Mouse (Mus musculus): Measurements from ENCODE around the gene Hsd3b5.
"Not testable (repeated sequence)": the region's sequence is repeated elsewhere in the genome, so short reads cannot be mapped to it uniquely, and the experiment has no call there.

DNA sequence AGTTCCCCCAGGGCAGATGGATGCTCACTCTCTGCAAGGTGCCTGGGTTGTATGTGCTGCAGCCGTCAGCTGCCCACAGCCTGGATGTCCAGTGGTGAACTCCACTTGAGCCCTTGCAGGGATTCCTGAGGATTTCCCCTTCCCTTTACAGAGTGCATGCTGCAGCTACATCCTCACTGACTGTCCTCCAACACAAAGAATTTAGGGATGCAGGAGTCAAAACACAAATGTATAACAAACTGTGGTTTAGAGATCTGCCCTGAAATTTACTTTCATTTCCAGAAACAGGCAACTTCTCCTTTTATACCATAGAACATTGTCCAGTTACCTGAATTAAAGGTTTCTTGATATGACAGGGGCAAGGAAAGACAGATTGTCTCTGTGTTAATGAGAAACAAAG, 13.3 kb downstream of the Hsd3b5 start:
- not testable (repeated sequence) for TF ChIP-seq CTCF, EP300 (IDR thresholded peaks at IDR 0.05; ENCODE audit: low read depth)

All from heart, postnatal 0 days (tissue).